Mouse (Mus musculus): ENCODE data around the gene Mcoln1. TPM values are rescaled to one million over a fixed set of nuclear protein-coding genes. Genes with fewer than 3 reads are reported as not detected.

Mcoln1 gene
- total RNA-seq, 2 experiments from 2014 or later, result 19.0 to 23.9 TPM

Other genes with a start within 250 kb of the Mcoln1 start
- gene Insr, start 220.8 kb upstream of the Mcoln1 start, total RNA-seq (2021), result 10 to 100 TPM; 44.6 to 50.4 TPM
- gene A430078G23Rik, start 147.0 kb upstream of the Mcoln1 start, total RNA-seq (2021), result under 1 TPM; 0.14 to 0.19 TPM
- 10 to 100 TPM in 1 of 2 experiments, 1 to 10 TPM in 1; 9.3 to 14.2 TPM for gene Arhgef18, start 107.5 kb upstream of the Mcoln1 start, total RNA-seq (2021)
- gene Pex11g, start 32.8 kb upstream of the Mcoln1 start, total RNA-seq (2021), result 1 to 10 TPM; 3.0 to 3.6 TPM
- under 1 TPM in 1 of 2 experiments, not detected in 1; 0.14 TPM for gene Tex45, start 29.6 kb upstream of the Mcoln1 start, total RNA-seq (2021)
- 10 to 100 TPM; 16.0 to 18.7 TPM for gene Zfp358, start 7.3 kb upstream of the Mcoln1 start, total RNA-seq (2021)
- gene Pnpla6, start 14.9 kb downstream of the Mcoln1 start, total RNA-seq (2021), result 10 to 100 TPM; 13.6 to 15.4 TPM
- gene C330021F23Rik, start 67.5 kb downstream of the Mcoln1 start, total RNA-seq (2021), result under 1 TPM in 1 of 2 experiments, not detected in 1; 0.21 TPM
- gene Camsap3, start 86.8 kb downstream of the Mcoln1 start, total RNA-seq (2021), result 1 to 10 TPM in 1 of 2 experiments, under 1 TPM in 1; 0.97 to 1.5 TPM
- 10 to 100 TPM; 14.9 to 16.4 TPM for gene Xab2, start 120.9 kb downstream of the Mcoln1 start, total RNA-seq (2021)
- 10 to 100 TPM; 76.0 to 76.5 TPM for gene Pet100, start 121.1 kb downstream of the Mcoln1 start, total RNA-seq (2021)
- gene Pcp2, start 125.1 kb downstream of the Mcoln1 start, total RNA-seq (2021), result not detected
- gene Stxbp2, start 130.5 kb downstream of the Mcoln1 start, total RNA-seq (2021), result 1 to 10 TPM; 4.0 to 6.7 TPM
- gene Retn, start 155.3 kb downstream of the Mcoln1 start, total RNA-seq (2021), result under 1 TPM; 0.61 to 0.75 TPM
- gene Mcemp1, start 165.3 kb downstream of the Mcoln1 start, total RNA-seq (2021), result under 1 TPM in 1 of 2 experiments, not detected in 1; 0.41 TPM
- gene Fcor, start 171.9 kb downstream of the Mcoln1 start, total RNA-seq (2021), result 1 to 10 TPM; 1.6 to 2.0 TPM
- 10 to 100 TPM; 24.2 to 24.9 TPM for gene Trappc5, start 175.8 kb downstream of the Mcoln1 start, total RNA-seq (2021)
- gene Fcer2a, start 193.7 kb downstream of the Mcoln1 start, total RNA-seq (2021), result 1 to 10 TPM; 1.1 to 1.4 TPM
- not detected for gene Clec4g, start 220.2 kb downstream of the Mcoln1 start, total RNA-seq (2021)
- gene Cd209a, start 248.5 kb downstream of the Mcoln1 start, total RNA-seq (2021), result not detected

All from gastrocnemius, postnatal 10 days (tissue).